Mouse (Mus musculus) monocyte, adult 5-6 weeks (primary cell): ENCODE measurements around the gene Scn1b. TPM values are rescaled to one million over a fixed set of nuclear protein-coding genes. Genes with fewer than 3 reads are reported as not detected.

ENCODE experiments used
- ATAC-seq: fragments of 153-309, 156-312 bp; replicated peaks from 2 replicates; pipeline ENCODE4 v1.8.0; 2017; ENCODE audit warnings: mild to moderate bottlenecking; ENCODE audit not compliant: low TSS enrichment, insufficient number of reproducible peaks, severe bottlenecking, poor library complexity, low FRiP score
- total RNA-seq: library from RNA; stranded (forward); fragments of 200-1000, 200-491, 200-594 nt; gene quantifications from 3 replicates; pipeline ENCODE4 v1.2.3, GENCODE M21; 2017

The Scn1b gene
- total RNA-seq, 1 experiment from 2014 or later = 3.0 TPM

DNA sequence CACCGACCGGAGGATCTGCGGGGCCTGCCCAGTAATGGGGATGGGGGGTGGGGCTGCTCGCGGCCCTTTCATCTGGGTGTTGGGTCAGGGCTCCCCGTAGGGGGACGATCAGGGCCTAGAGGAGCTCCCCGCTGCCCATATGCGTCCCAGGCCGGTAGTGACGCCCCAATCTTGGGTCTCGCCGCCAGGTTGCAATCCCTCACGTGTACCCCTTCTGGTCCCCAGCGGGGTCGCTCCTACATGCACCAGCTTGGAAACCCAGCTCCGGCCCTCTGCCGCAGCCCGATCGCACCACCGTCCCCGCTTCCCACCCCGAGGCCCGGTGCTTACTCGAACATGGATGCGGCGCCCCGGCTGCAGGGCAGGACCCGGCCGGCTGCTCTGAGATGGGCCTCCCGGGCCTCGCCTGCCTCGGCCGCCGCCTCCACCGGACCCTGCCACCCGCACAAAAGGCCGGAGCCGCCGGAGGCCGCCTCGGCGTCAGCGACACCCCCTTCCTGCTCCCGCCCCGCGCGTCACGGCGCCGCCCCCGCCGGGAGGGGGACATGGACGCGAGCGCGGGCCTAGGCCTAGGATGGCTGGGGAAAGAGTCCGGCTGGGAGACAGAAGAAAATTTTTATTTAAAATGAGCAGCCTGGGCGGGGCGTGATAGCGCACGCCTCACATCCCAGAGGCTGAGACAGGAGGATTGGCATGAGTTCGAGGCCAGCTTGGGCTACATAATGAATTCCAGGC is 23.9 kb upstream of the Scn1b start:
- peak; percentile 27; the same call in 1 of the 2 replicates for ATAC-seq

DNA sequence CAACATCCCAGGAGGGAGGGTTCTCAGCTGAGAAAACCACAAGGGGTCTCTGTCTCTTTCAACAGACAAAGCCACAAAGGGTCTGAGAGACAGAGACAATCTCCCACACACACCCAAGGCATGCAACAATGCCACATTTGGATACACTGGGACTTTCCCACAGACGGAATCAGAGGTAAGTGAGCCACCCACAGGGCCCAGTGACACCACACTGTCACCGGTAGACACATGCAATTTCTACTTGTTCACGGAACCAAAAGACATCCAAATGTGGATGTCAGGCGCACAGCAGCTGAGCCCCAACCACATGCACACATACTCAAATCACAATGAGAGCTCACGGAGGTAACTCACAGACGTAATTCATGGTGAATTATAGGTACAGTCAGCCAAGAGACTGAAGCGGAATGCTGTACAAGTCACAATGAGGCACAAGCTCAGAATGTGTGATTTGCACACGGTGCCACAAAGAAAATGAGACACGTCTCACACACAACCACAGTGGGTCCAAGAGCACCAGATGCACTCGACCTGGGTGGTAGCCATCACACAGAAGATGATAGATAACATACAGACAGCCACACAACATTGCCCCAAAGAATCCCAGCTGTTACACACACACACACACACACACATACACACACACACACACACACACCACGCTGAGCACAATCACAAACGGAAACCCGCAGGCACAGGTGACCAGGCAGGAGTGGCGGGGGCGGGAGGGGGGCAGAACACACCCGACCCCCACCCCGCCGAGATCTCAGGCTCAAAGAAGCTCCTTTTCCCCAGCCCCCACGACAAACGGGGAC is 23.2 kb upstream of the Scn1b start:
- ATAC-seq = no peak

DNA sequence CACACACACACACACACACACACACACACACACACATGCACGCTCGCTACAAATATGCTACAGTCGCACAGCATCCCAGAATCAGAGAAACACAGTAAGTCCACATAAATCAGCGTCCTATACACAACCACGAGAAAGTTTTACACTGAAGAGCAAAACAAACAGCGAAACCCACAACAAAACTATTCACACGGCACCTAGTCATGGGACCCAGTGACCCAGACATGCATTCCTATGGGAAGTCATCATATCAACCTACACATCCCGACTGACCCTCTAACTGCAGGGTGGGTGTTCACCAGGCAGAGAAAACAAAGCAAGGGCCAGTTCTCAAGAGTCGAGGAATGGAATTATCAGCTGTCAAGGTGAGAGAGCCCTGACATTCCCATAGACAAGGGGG is 22.5 kb upstream of the Scn1b start:
- ATAC-seq = no peak

DNA sequence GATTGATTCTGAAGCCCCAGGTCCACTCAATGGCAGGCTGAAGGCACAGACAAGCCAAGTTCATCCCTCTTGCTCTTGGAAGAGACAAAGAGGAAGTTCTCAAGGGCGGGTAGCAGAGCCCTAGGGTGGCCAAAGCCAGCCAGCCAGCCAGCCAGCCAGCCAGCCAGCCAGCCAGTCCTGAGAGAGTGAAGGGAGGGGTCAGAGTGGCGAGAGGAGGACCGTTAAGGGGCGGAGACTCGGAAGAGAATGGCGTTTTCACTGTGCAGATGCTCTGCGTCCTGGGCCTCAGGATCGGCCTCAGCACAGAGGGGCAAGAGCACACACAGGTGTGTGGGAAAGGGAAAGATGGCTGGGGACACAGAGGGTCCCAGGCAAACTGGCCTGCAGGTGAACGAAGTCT is 22.0 kb upstream of the Scn1b start:
- ATAC-seq = peak; percentile 84

DNA sequence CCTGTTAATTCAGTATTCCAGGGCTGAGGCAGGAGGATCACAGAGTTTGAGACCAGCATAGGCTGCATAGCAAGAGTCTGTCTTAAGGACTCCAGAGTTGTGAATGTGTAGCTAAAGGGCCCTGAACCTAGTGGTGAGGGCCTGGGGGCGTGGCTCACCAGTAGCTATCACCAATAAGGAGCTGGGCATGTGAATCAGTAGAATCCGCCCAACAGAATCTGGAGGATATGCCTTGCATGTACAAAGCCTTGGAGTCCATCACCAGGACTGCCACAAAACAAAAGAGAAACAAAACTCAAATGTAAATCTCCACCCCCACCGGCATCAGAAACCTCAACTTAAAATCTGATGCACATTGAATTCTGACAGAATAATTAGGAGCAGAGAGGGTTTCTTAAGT is 21.3 kb upstream of the Scn1b start:
- ATAC-seq = no peak

DNA sequence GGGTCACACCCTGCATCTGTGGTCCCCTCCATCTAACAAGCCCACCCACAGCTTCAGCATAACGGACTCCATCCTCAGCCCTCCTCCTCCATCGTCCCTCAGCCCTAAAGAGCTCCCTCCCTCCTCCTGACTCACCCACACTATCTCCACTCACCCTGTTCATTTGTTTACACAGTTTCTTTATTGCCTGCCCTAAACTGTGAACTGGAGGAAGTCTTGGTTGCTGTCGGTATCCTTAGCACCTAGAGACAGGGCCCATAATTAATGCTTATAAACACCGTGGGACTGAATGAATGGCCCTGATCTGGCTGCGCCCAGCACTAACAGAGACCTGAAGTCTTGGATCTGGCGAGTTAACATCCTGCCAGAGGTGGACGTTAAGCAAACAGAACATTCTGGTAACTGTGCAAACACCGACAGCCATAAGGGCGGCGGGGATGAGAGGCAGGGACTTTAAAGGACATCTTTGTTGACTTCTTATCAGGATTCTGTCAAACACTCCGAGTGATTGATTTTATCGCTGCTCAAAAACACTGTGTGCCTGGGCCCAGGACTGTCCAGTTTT is 18.9 kb upstream of the Scn1b start:
- ATAC-seq = no peak

DNA sequence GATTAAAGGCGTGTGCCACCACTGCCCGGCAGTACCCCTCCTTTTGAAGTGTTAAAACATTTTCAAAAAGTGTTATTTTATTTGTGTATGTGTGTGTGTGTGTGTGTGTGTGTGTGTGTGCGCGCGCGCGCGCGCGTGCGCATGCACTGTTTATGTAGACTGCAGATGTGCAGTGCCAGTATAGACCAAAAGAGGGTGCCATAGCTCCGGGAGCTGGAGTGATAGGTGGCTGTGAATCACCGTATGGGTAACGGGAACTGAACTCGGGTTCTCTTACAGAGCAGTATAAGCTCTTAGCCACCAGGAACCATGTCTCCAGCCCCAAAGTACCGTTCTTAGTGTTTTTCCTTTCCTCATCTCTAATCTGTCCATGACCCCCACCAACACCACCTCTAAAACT is 18.1 kb upstream of the Scn1b start:
- no peak for ATAC-seq

DNA sequence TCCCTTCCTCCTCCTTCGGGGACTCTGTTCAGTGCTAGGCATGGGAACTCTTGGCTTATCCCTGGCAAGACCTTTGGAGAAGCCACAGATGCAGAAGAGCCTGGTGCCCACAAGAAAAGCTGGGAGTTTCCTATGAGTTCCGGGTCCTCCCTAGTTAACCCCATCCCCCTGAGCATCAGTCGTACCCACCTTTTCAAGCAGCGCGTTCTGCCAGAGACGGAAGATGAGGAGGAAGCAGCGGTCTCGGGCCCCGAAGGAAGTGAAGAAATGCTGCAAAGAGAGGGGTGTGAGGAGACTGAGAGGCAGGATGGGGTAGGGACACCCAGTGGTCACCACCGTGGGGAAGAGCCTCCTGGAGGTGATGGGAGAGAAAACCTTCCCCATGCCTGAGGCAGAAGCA is 14.1 kb upstream of the Scn1b start:
- ATAC-seq = no peak

DNA sequence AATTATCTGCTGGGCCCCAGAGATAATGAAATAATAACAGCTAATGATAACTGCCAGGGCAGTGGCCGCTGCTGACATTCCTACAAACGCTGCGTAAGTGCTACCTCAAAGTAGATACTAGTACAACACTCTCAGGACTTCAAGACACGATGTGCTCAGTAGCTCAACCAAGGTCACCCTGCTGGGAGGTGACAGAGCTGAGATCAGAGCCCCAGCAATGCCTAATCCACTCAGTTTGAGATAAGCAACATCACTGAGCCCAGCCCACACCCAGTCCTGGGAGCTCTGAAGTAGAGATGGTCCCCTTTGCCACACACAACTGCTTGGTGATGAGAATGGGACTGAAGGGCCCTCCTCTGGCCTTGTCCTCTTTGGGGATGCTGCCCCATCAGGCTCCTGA is 13.5 kb upstream of the Scn1b start:
- no peak for ATAC-seq

DNA sequence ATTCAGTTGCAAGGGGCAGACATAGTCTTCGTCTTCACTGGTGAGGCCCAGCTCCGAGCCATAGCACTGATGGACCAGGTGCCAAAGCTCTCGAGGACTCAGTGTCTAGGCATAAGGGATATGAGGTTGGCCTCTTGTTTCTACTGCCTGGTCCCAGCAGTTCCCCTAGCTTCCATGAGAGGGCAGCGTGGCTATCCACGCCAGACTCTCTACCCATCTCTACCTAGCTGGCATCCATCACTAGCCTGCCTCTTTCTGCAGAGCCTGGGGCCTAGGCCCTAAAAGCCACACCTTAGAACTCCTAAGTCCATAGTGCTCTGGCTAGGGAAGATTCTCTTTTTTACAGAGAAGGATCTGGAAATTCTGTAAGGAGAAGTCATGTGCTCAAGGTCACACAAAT is 13.0 kb upstream of the Scn1b start:
- peak; percentile 68 for ATAC-seq

DNA sequence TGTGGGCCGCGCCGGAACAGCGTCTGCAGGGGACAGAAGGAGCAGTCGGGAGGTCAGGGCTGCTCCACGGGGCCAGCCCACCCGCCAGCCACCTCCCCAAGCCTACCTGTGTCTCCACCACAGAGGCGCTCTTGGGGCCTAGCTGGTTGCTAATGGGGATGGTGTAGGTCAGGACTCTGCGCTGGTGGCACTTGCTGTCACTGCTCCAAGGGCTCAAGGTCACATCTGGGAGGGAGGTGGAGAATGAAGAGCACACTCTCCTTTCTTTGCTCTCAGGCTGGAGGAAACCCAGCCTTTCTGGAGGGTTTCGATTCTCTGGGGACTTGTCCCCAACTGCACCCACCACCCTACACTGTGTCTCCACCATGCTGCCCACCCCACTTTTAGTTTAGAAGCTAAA is 8.9 kb upstream of the Scn1b start:
- no peak for ATAC-seq

DNA sequence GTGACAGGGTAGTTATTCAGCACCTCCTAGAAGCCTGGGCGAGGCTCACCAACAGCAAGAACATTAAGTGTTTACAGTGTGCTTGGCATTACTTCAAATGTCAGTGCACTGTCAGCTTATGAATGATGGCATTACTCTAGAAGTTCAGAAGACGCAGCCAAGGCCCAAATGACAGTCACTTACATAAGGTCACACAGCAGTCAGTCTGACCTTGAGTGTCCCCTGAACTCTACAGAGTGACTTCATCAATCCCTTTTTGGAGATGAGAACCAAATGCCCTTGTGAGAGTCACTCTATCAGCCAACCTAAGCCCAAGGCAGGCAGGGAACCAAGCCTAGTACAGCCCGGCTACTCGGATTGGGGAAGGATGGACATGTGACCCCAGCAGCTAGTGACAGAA is 5.1 kb upstream of the Scn1b start:
- no peak for ATAC-seq

DNA sequence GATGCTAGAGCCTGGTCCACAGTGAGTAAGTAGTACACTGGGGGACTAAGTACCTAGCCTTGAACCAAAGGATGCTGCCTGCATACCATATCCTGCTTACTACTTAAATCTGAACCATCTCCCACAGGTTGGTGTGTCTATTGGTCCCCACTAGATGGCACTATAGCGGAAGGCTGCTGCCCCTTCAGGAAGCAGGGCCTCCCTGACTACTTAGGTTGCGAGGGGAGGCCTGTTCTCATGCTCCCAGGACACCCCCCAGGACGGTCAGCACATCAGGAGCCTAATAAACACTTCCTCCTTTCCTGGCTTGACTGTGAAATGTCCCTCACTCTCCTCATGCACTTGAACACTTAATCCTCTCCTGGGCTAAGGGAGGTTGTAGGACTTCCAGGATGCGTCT is 4.0 kb upstream of the Scn1b start:
- ATAC-seq = peak; percentile 69

DNA sequence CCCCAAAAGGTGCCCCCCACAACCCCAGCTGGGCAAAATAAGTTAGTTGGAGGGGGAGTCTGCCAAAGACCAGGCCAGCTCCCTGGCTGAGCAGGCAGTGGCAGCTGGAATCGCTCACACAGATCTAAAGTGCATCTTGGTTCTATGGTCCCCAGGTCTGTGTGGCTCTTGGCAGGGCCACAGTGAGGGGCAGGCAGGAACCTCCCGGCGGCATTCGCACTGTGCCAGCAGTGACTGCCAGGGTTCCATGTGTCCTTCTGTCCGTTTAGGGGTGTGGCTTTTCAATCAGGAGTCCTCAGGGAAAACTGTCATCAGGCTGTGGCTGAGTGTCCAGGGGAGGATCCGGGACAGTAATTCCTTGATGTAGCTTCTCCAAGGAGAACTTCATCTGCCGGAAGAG is 3.4 kb upstream of the Scn1b start:
- no peak for ATAC-seq

DNA sequence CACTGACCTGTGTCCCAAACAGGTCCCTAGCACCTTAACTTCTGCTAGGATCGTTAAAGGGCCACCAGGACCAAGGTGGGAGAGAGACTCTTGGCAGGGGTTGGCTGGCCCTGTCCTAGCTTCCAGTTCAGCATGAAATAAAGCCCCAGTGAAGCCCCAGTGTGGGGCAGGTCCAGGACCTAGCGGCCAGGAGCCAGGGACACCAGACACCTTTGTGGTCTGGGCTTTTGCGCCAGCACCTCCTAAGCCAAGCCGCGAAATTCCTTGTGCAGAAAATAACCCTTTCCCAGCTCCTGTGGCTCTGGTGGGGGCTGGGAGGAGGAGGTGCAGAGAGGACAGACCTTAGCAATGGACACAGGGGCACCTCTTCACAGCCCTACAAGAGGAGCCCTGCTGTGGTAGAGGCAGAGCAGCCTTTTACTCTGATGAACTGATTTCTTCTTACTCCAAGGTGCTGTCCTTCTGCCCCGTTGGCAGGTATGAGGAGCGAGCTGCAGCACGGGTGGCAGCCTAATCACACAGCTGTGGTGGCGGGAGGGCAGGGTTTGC is 1.4 kb upstream of the Scn1b start:
- no peak for ATAC-seq

DNA sequence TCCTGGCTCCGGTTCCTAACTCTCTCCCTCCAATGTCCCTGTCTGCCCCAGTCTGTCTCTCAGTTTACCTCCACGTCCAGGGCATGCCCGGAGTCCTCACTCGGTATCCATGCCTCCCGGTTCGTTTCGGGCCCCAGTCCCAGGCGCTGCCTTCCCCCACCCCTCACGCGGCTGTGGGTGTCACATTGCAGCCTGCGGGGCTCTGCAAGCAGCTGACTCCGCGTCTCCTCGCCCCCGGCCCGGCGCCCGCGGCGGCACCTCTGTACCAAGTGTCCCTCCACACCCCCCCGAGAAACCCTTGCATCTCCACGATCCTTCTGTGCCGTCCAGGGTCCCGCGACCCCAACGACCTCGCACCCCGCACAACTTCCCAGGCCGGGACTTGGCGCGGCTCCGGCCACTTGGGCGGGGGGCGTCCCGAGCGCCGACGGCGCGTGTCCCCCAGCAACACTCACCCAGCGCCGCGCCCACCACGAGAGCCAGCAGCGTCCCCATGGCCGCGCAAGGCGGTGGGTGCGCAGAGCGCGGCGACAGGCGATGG is 522 bp downstream of the Scn1b start:
- no peak for ATAC-seq

DNA sequence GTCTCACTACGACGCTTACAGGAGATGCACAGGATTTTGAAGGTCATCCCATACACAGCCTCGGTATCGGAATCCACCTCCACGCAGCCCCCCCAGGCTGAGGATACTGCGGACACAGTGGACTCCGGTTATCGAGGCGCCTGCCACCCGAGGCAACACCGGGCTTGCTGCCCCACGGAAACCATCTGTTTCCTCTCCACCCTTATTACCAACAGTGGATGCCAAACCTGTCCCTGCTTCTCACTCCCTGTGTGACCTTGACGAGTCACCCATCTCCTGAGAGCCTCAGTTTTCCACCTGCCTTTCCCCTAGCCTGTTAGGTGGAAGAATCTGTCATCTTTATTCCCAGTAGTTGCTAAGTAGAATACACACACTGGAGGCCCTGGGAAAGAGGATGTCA is 1.7 kb downstream of the Scn1b start:
- no peak for ATAC-seq

DNA sequence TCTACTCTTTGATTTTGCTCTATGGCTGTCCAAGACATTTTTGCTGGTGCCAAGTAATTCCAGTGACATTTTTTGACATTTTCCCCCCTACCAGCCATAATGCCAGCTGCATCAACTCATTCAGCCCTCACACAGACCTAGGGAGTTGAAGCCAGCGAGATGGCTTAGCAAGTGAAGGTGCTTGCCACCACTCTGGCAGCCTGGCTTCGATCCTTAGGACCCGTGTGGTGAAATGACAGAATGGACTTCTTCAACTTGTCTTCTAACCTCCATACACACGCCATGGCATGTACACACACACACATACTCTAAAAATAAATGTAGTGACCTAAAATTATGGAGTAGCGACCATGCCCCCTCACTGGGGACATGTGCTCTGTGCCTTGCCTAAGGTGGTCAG is 2.4 kb downstream of the Scn1b start:
- no peak for ATAC-seq

DNA sequence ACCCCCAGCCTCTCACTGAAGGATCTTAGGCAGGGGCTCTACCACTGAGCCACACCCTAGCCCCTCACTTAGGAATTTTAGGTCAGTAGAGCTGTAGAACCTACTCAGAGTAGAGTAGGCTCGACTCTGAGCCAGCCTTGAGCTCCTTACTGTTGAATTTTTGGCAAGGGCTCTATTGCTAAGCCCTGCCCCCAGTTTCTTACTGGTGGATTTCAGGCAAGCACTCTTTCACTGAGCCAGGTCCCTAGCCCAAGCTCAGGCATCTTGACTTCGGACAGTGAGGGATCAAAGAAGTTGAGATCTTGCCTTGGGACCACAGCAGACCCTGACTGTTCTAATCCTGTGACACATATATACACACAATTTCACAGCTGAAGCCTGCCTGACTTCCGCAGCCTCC is 3.1 kb downstream of the Scn1b start:
- no peak for ATAC-seq
